Mouse (Mus musculus) liver (tissue): ENCODE results near the gene Fads2.

Experiments used
- DNase-seq: peaks from one replicate; pipeline ENCODE4 v3.0.0-alpha.2; 2020; ENCODE audit warnings: mixed read lengths

Fads2 gene

DNA sequence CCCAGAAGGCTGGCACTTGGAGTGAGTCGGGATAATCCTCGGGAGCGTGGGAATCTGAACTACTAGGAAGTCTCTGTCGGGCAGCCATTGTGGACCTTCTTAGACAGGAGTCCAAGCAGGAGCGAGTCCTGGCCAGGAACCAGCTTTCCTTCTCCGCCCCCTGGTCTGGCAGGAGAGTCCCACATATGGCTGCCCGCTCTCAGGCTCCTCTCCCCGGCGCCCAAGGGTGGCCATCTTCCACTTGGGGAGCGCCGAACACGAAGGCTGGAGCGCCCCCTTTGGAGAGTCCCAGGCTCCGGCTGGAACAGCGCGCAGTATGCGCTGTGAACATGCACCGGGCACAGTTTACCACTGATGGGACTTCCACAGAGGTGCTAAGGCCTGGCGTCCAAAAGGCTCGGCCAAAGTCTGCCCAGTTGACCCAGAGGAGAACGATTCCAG is 895 bp downstream of the Fads2 start:
- peak; percentile 87 for DNase-seq

GRCm38 (mm10) chr19:10097826-10098225 is 3.7 kb downstream of the Fads2 start:
- no peak for DNase-seq

DNA sequence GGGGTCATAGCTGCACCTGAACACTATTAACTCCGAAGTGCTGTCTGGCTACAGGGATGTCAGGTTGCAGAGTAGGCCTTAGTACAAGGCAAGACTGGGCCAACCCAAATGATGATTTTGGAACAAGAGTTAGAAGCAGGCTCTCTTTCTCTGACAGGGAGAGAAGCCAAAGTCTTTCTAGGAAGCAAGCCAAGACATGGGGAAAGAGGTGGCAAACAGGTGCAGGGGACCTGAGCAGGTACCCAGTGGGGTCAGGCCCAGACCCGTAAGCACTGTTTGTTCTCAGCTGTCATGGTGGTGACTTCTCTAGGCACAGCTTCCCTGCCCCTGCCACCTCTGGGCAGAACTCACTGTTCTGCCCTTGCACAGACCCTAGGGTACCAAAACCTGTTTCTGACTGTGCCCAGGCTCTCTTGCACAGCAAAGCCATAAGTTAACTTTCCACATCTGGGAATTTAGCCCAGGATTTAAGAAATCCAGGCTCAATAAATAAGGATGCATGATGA is 5.1 kb downstream of the Fads2 start:
- DNase-seq, result no peak

GRCm38 (mm10) chr19:10094695-10095094 is 6.9 kb downstream of the Fads2 start:
- no peak for DNase-seq

DNA sequence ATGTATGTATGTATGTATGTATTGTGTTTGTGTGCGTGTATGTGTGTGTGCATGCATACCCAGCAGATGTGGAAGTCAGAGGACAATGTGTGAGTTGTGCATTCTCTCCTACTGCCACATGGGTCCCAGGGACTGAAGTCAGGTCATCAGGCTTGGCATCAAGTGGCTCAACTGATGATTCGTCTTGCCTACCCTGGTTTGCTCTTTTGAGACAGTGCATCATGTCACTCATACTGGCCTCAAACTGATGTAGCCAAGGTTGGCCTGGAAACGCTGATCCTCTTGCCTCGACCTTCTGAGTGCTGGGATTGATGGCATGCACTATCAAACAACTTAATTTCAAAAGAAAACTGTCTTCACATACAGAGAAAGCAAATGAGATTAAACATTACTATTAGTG is 7.7 kb downstream of the Fads2 start:
- no peak for DNase-seq

DNA sequence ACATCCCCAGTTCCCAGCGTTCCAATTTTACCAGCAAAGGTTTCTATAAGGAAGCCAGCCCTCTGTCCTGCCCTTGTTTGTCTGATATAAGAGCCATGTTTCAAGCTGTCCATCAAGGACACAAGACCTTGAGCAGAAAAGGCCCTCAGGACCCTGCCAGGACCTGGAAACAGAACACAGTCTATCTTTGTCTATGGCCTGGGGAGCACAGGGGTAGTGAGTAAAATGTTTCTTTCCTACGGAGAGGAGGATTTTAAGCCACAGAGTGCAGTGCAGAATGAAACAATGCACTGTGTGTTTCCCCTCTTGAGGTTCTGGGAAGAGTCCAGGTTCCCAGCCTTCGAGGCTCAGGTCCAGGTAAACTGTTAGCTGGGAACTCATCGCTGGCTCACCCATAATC is 14.6 kb downstream of the Fads2 start:
- no peak for DNase-seq

- no peak for DNase-seq
These were observed 16.1 kb downstream of the Fads2 start for GRCm38 (mm10) chr19:10085454-10085853.

GRCm38 (mm10) chr19:10082105-10082504 is 19.4 kb downstream of the Fads2 start:
- no peak for DNase-seq

DNA sequence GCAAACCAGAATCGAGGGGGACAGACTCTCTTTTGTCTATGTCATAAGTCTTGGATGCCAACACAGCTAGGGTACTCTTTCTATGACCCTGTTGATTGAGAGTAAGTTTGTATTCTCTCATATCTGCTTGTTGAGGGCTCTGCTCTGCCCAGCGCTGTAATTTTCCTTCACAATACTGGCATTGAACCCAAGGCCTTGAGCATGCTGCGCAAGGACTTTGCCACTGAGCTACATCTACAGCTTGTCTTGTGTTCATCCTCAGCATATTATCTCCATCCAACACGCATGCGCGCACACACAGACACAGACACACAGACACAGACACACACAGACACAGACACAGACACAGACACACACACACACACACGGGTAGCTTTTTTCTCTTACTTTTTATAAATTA is 21.2 kb downstream of the Fads2 start:
- no peak for DNase-seq

GRCm38 (mm10) chr19:10078392-10078791 is 23.2 kb downstream of the Fads2 start:
- no peak for DNase-seq

DNA sequence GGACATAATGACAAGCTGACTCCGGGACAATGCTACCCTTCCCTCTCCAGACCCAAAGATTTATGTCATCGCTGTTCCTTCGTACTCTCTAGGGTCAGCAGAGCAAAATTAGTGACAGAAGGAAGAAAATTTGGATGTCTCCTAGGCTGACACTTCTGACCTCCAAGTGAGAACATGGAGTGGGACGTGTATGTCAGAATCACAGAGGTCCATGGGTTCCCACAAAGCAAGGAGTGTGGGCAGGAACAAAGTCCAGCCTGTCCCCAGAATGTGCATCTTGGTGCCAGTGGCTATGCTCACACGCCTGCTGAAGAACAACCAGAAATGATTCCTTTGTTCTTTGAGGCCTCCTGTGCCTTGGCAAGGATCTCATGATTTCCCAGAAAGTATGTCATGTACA is 28.4 kb downstream of the Fads2 start:
- no peak for DNase-seq

DNA sequence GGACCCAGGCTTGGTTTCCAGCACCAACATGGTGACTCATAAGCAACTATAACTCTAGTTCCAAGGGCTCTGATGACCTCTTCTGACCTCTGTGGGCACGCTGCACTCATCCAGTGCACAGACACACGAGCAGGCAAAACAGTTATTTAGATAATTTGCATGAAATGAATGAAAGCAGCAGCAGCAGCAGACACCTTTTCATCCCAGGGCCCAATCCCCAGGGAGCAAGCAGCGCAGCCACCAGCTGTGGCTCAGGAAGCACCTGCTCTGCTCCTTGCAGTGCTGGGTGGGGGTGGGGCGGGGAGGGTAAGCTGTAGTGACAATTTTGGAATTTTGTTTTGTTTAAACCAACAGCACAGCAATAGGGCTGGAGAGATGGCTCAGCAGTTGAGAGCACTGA is 29.7 kb downstream of the Fads2 start:
- no peak for DNase-seq

- no peak for DNase-seq
These were observed 30.4 kb downstream of the Fads2 start for GRCm38 (mm10) chr19:10071166-10071565.

- no peak for DNase-seq
These were observed 31.2 kb downstream of the Fads2 start for GRCm38 (mm10) chr19:10070186-10070980.

DNA sequence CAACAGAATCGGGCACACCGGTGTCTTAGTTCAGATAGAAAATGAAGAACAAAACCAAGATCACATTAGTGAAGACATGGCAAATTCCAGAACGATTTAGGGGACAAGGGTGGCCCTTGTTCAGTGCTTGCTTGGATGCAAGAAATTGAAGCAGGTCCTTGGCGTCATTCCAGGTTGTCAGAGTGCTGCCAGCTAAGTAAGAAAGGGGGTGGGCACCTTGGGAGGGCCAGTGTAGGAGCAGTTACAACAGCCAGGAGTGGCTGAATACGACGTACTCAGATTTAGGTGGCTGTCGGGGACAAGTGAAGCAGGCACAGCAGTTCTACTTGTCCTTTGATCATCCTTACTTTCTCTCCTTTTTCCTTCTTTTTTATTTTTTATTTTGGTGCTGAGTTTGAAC is 33.8 kb downstream of the Fads2 start:
- DNase-seq, result no peak

- DNase-seq, result no peak
These were observed 35.0 kb downstream of the Fads2 start for GRCm38 (mm10) chr19:10066502-10066901.

GRCm38 (mm10) chr19:10066189-10066500 is 35.4 kb downstream of the Fads2 start:
- no peak for DNase-seq

- no peak for DNase-seq
These were observed 35.9 kb downstream of the Fads2 start for GRCm38 (mm10) chr19:10065465-10066188.

- DNase-seq, result peak; percentile 37
These were observed 37.2 kb downstream of the Fads2 start for GRCm38 (mm10) chr19:10064173-10065012.

GRCm38 (mm10) chr19:10062862-10063261 is 38.7 kb downstream of the Fads2 start:
- no peak for DNase-seq

DNA sequence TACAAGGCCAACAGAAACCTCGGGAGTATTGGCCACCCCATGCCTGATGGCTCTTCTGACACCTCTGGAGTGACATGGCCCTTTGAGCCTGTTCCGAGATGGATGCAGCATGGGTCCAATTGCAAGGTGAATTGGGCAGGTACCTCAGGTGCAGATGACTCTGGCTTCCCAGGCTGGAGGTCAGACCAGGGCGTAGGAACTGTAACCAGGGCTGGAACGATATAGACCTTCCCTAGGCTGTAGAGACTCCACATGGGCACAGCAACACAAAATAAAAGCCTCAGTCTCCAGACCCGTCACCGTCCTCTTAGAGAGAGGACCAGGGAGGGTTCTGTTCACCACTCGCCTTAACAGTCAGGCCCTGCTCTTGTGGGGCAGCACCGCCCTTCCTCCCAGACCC is 39.3 kb downstream of the Fads2 start:
- no peak for DNase-seq

- no peak for DNase-seq
These were observed 39.9 kb downstream of the Fads2 start for GRCm38 (mm10) chr19:10061624-10062023.
